Mouse (Mus musculus): ENCODE measurements around the gene Actg1.

GRCm38 (mm10) chr11:120349371-120349985 is 1.1 kb upstream of the Actg1 start:
- TF ChIP-seq CHD2 (IDR thresholded peaks at IDR 0.05; ENCODE audit: low read length) (no peak), CTCF (conservative IDR thresholded peaks at IDR 0.05 in 1 of 2, IDR thresholded peaks at IDR 0.05 in 1 of 2; ENCODE audit: low read depth in 2 of 2, low read length in 2 of 2) (no peak)

Data from CH12.LX (cell line).